Mouse (Mus musculus) G1E (cell line): ENCODE measurements at regions not wholly inside any gene's neighbourhood (a gene's known extent, or its start where the extent isn't known, plus 50 kb on each side); places are given as distances from the start of the nearest gene placed in this dataset.

Experiments
- ATAC-seq: 2 replicates; pipeline ENCODE4 v1.8.0; 2016; ENCODE audit warnings: mild to moderate bottlenecking; ENCODE audit not compliant: insufficient number of reproducible peaks, poor library complexity, low FRiP score, severe bottlenecking; ENCODE audit errors: extremely low read depth
- DNase-seq: peaks from one replicate; pipeline ENCODE4 v3.0.0; 2012; ENCODE audit warnings: low spot score
- H3K27me3 ChIP-seq: 2 replicates; pipeline ENCODE4 v1.6.1; 2012; ENCODE audit warnings: mild to moderate bottlenecking, low read length, inconsistent platforms; ENCODE audit not compliant: insufficient read depth
- H3K36me3 ChIP-seq: replicated peaks from 2 replicates; pipeline ENCODE3; 2012; ENCODE audit warnings: mild to moderate bottlenecking, inconsistent platforms
- H3K4me1 ChIP-seq: 2 replicates; pipeline ENCODE4 v1.6.1; 2012; ENCODE audit warnings: low read depth, low read length, inconsistent platforms, mixed read lengths; ENCODE audit not compliant: insufficient read depth
- H3K4me3 ChIP-seq: 2 replicates; pipeline ENCODE4 v1.5.1; 2012; ENCODE audit warnings: low read depth, mild to moderate bottlenecking, inconsistent platforms, low read length, moderate library complexity, mixed read lengths
- H3K9me3 ChIP-seq: replicated peaks from 2 replicates; pipeline ENCODE4 v1.6.1; 2012; ENCODE audit warnings: inconsistent platforms
- CTCF ChIP-seq: IDR thresholded peaks from 2 replicates; pipeline ENCODE4 v1.5.1; 2012; ENCODE audit warnings: low read depth, low read length, inconsistent platforms, mixed read lengths
- GATA1 ChIP-seq: IDR thresholded peaks from 2 replicates; pipeline ENCODE4 v1.6.1; 2012; ENCODE audit warnings: borderline replicate concordance, low read length, inconsistent platforms, mixed read lengths
- GATA2 ChIP-seq: IDR thresholded peaks from 2 replicates; pipeline ENCODE4 v1.6.1; 2012; ENCODE audit warnings: low read depth, low read length, inconsistent platforms, borderline replicate concordance
- POLR2AphosphoS5 ChIP-seq: IDR thresholded peaks from 2 replicates; pipeline ENCODE4 v1.6.1; 2012; ENCODE audit warnings: low read depth, low read length, inconsistent platforms; ENCODE audit not compliant: insufficient replicate concordance
- TAL1 ChIP-seq: conservative IDR thresholded peaks from 2 replicates; pipeline ENCODE4 v1.6.1; 2012; ENCODE audit warnings: low read depth, low read length, inconsistent platforms, mixed read lengths

- no peaks in the 10 kb centered on the region for H3K36me3 ChIP-seq
- H3K4me3 ChIP-seq = no peak overlapping the region
- H3K9me3 ChIP-seq = no peaks in the 10 kb centered on the region
- no peak for TF ChIP-seq GATA2
- TF ChIP-seq GATA1 = no peak
- TF ChIP-seq POLR2AphosphoS5 = no peak
- no peak for TF ChIP-seq TAL1
- TF ChIP-seq CTCF = no peak
- H3K27me3 ChIP-seq = peaks cover 2% of the 10 kb centered on the region; the same call in 1 of the 2 replicates
- ATAC-seq (no peak), DNase-seq (no peak)
- peaks cover 39% of the 10 kb centered on the region for H3K4me1 ChIP-seq
Measured at GRCm38 (mm10) chr8:78086361-78086760, 126.7 kb upstream of the Ttc29 start.

DNA sequence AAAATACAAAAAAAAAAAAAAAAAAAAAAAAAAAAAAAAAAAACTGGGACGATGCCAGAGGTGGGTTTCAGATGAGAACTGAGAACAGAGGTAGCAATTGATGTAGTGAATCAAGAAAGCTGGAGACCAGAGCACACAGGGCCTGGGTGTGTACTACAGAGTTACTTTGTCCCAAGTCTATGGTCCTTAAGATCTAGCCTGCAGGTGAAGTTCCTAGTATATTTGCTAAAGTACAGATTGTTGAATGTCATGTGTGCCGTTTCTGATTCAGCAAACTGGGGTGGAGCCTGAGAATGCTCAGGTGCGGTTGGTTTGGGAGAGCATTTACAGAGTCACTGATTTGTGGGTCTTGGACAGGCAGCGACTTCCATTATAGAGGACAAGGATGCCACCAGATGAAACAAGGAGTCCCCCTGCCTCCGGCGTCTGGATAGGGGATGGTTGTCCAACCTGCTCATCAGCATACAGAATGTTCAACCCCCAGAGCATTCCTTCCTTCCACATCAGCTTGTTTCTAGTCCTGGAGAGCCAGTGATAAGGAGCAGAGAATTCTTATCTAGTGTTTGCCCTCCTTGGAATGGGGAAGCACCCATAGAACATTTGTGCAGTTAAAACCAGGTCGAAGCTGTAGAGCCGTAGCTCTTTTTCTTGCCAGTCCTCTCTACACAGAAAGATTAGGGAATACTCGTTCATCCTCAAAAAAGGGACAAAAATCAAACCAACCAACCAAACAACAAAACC, 122.5 kb upstream of the Ttc29 start:
- TF ChIP-seq GATA1 (no peak), CTCF (no peak), GATA2 (no peak), POLR2AphosphoS5 (no peak), TAL1 (no peak)
- H3K27me3 ChIP-seq = peaks cover 2% of the 10 kb centered on the region; the same call in 1 of the 2 replicates
- no peak overlapping the region; the same call in 1 of the 2 replicates for H3K4me3 ChIP-seq
- no peaks in the 10 kb centered on the region for H3K36me3 ChIP-seq
- ATAC-seq (no peak), DNase-seq (no peak)
- H3K4me1 ChIP-seq = peaks cover 34% of the 10 kb centered on the region
- no peaks in the 10 kb centered on the region for H3K9me3 ChIP-seq

DNA sequence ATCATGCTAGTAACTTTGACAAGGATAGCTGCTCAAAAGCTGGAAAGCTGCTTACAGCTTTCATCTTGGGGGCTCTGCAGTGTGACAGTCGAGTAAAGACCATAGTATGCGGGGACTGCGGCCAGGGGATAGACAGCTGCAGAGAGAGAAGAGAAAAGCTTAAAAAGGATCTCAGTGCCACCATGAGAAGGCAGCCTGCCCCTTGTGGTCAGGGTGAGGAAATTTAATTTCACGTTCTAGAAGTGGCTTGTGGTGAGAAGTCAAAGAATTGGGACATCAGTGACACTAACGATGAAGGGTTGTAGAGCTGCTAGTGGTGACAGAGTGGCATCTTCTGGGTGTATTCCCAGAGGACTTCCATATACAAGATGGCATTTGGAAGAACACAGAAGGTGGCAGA, 116.7 kb upstream of the Ttc29 start:
- ATAC-seq (no peak), DNase-seq (no peak)
- peaks cover 40% of the 10 kb centered on the region for H3K4me1 ChIP-seq

GRCm38 (mm10) chr8:78098191-78098745, 114.8 kb upstream of the Ttc29 start:
- TF ChIP-seq POLR2AphosphoS5 (no peak), CTCF (no peak), GATA2 (no peak), GATA1 (no peak), TAL1 (no peak)
- H3K4me3 ChIP-seq = no peak overlapping the region
- H3K4me1 ChIP-seq = peaks cover 53% of the 10 kb centered on the region
- H3K9me3 ChIP-seq = no peaks in the 10 kb centered on the region
- H3K27me3 ChIP-seq = no peaks in the 10 kb centered on the region
- H3K36me3 ChIP-seq = no peaks in the 10 kb centered on the region
- DNase-seq (no peak), ATAC-seq (peak; percentile 28)

More for the DNA sequence above, 116.7 kb upstream of the Ttc29 start:
- no peaks in the 10 kb centered on the region for H3K9me3 ChIP-seq
- no peaks in the 10 kb centered on the region for H3K36me3 ChIP-seq
- TF ChIP-seq GATA1 = no peak
- H3K4me3 ChIP-seq = no peak overlapping the region
- H3K27me3 ChIP-seq = no peaks in the 10 kb centered on the region

- H3K4me3 ChIP-seq = no peak overlapping the region
- H3K36me3 ChIP-seq = no peaks in the 10 kb centered on the region
- no peaks in the 10 kb centered on the region for H3K9me3 ChIP-seq
- no peak for ATAC-seq
- H3K4me1 ChIP-seq = peaks cover 53% of the 10 kb centered on the region
- no peaks in the 10 kb centered on the region for H3K27me3 ChIP-seq
- no peak for DNase-seq
- no peak for TF ChIP-seq CTCF
- TF ChIP-seq TAL1 = no peak
- no peak for TF ChIP-seq GATA1
- no peak for TF ChIP-seq POLR2AphosphoS5
- TF ChIP-seq GATA2 = no peak
Measured at GRCm38 (mm10) chr8:78099091-78099490, 114.0 kb upstream of the Ttc29 start.

- Histone ChIP-seq H3K4me3 (no peak overlapping the region), H3K27me3 (no peaks in the 10 kb centered on the region), H3K4me1 (peaks cover 36% of the 10 kb centered on the region), H3K36me3 (no peaks in the 10 kb centered on the region), H3K9me3 (no peaks in the 10 kb centered on the region)
- DNase-seq (no peak), ATAC-seq (no peak)
- TF ChIP-seq GATA1 (no peak), CTCF (no peak), TAL1 (no peak), GATA2 (no peak), POLR2AphosphoS5 (no peak)
Measured at GRCm38 (mm10) chr8:78107339-78107738, 105.8 kb upstream of the Ttc29 start.

DNA sequence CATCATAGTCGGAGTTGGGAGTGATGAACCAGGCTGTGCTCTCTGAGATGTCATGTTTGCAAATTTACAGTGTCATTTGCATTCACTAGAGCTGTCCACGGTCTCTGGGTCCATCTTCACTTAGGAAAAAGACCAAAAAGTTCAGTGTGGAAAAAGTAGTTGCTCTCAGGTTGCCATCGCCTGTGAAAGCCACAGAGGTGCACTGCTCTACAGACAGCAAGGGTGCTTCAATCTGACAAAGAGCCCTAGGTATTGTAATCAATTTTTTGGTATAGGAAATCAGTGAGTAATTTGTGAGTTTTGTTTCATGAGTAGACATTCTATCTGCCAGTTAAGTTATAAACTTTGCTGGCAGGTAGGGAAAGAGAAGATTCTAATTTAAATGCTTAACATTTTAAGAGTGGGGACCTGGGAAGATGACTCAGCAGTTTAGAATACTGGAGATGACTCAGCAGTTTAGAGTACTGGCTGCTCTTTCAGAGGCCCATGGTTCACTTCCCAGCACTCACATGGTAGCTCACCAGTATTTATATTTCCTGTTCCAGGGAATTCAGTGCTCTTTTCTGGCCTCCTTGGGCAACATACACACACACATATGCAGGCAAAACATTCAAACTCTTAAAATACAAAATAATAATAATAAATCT, 103.0 kb upstream of the Ttc29 start:
- no peak for TF ChIP-seq CTCF
- TF ChIP-seq GATA1 = no peak
- no peak for TF ChIP-seq POLR2AphosphoS5
- Histone ChIP-seq H3K4me3 (no peak overlapping the region), H3K4me1 (peaks cover 38% of the 10 kb centered on the region), H3K9me3 (no peaks in the 10 kb centered on the region), H3K36me3 (no peaks in the 10 kb centered on the region), H3K27me3 (no peaks in the 10 kb centered on the region)
- DNase-seq (no peak), ATAC-seq (peak; percentile 64)
